Mouse (Mus musculus) kidney, embryonic 14.5 days (tissue): ENCODE data around the gene Tmem240. TPM values are rescaled to one million over a fixed set of nuclear protein-coding genes. Genes with fewer than 3 reads are reported as not detected.

Source experiments
- microRNA-seq: library from miRNA; unstranded; fragments of <30 nt; microRNA quantifications from one replicate; pipeline ENCODE4, GENCODE M21; 2016
- polyA plus RNA-seq: library from polyadenylated mRNA; unstranded; fragments of >200 nt; fragmentation: Nextera tagmentation; extraction: Ambion mirVana; gene quantifications from 2 replicates; pipeline ENCODE4 v1.2.1, GENCODE M21; 2014

Tmem240 gene
- polyA plus RNA-seq, 1 experiment from 2014 or later: 0.88 TPM

Small RNAs within 50 kb of the gene (microRNA-seq; reads per million reads assigned to microRNA genes)
- gene Gm27743: not detected

Other genes starting within 250 kb of the Tmem240 start
- gene Gnb1, start 243.4 kb upstream of the Tmem240 start, polyA plus RNA-seq: 493 and 553 TPM in 2 replicates
- 58.7 and 99.9 TPM in 2 replicates for gene Nadk, start 172.4 kb upstream of the Tmem240 start, polyA plus RNA-seq
- 7.7 and 10.3 TPM in 2 replicates for gene Slc35e2, start 133.4 kb upstream of the Tmem240 start, polyA plus RNA-seq
- 51.9 and 57.0 TPM in 2 replicates for gene Cdk11b, start 109.9 kb upstream of the Tmem240 start, polyA plus RNA-seq
- not detected in 2 replicates for gene Gm10563, start 89.4 kb upstream of the Tmem240 start, polyA plus RNA-seq
- gene Mmp23, start 81.4 kb upstream of the Tmem240 start, polyA plus RNA-seq: 28.9 and 43.1 TPM in 2 replicates
- gene Mib2, start 65.6 kb upstream of the Tmem240 start, polyA plus RNA-seq: 14.3 and 18.0 TPM in 2 replicates
- 2.8 and 4.5 TPM in 2 replicates for gene Fndc10, start 40.5 kb upstream of the Tmem240 start, polyA plus RNA-seq
- gene Ssu72, start 30.0 kb upstream of the Tmem240 start, polyA plus RNA-seq: 149 and 178 TPM in 2 replicates
- gene Atad3a, start 26.3 kb downstream of the Tmem240 start, polyA plus RNA-seq: 85.8 and 112 TPM in 2 replicates
- 4.1 and 4.9 TPM in 2 replicates for gene Vwa1, start 39.9 kb downstream of the Tmem240 start, polyA plus RNA-seq
- gene Tmem88b, start 51.1 kb downstream of the Tmem240 start, polyA plus RNA-seq: 0.20 and 0.32 TPM in 2 replicates
- 0.40 and 0.43 TPM in 2 replicates for gene Ankrd65, start 55.6 kb downstream of the Tmem240 start, polyA plus RNA-seq
- 226 and 291 TPM in 2 replicates for gene Mrpl20, start 68.1 kb downstream of the Tmem240 start, polyA plus RNA-seq
- 115 and 174 TPM in 2 replicates for gene Ccnl2, start 77.7 kb downstream of the Tmem240 start, polyA plus RNA-seq
- gene Aurkaip1, start 96.5 kb downstream of the Tmem240 start, polyA plus RNA-seq: 134 and 155 TPM in 2 replicates
- gene Mxra8, start 104.9 kb downstream of the Tmem240 start, polyA plus RNA-seq: 72.1 and 75.1 TPM in 2 replicates
- 6.3 and 7.2 TPM in 2 replicates for gene Dvl1, start 112.6 kb downstream of the Tmem240 start, polyA plus RNA-seq
- gene Tas1r3, start 128.6 kb downstream of the Tmem240 start, polyA plus RNA-seq: 0.14 and 0.38 TPM in 2 replicates
- 11.1 and 18.8 TPM in 2 replicates for gene Cptp, start 134.6 kb downstream of the Tmem240 start, polyA plus RNA-seq
- gene Ints11, start 134.7 kb downstream of the Tmem240 start, polyA plus RNA-seq: 73.1 and 74.6 TPM in 2 replicates
- gene Pusl1, start 157.0 kb downstream of the Tmem240 start, polyA plus RNA-seq: 41.4 and 50.5 TPM in 2 replicates
- 10.3 and 15.5 TPM in 2 replicates for gene Acap3, start 157.0 kb downstream of the Tmem240 start, polyA plus RNA-seq
- gene Ube2j2, start 209.0 kb downstream of the Tmem240 start, polyA plus RNA-seq: 121 and 127 TPM in 2 replicates
- 129 and 142 TPM in 2 replicates for gene C1qtnf12, start 227.5 kb downstream of the Tmem240 start, polyA plus RNA-seq